Comparison of ENCODE assay signal across 8 mouse cellular contexts in the genomic region with DNA sequence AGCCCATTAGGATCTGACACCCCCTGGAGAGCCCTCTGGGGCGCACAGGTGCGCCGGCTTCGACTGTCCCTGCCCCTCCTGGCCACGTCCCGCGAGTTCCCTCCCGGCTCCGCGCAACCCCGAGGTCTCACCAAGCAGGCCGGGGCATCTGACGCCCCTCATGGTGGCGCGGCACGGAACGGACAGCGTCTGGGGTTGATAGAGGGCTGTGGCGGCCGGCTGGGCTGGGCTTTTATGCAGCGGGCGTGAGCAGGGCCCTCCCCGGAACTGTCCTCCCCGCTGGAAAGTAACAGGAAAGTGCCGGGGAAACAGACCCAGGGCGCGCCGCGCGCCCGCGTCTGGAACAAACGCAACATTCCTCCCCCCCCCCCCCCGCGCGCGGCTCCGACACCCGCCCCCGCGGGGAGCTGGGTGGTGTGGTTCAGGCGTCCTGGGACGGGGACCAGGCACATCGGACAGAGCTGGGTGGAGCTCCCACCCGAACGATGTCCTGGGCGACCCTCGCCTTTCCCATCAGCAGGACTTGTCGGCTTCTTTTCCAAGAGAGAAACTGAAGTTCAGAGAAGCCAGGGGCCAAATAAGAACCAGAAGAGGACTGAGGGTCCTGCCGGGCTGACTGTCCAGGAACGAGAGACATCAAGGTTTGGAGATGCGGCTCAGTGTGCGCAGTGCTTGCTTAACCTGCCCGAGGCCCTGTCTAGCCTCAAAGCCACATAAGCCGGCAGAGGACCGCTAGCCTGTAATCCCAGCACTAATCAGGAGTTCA. TPM values are rescaled to one million over a fixed set of nuclear protein-coding genes. Genes with fewer than 3 reads are reported as not detected.
A peak's percentile ranks its signal among the peaks of the same experiment; 100 is the strongest.
DNase-seq lines count a peak whose midpoint lies in the region; ATAC-seq lines count a peak whose summit lies in the region.

A gene (minus strand): TSS at position 351 of the 766 bp plus-strand sequence.

- H3K4me1 ChIP-seq in forebrain, embryonic 15.5 days: peaks cover 11% of the 10 kb centered on the region
- H3K4me1 ChIP-seq in hindbrain, embryonic 10.5 days (replicated peaks): peaks cover 26% of the 10 kb centered on the region
- H3K4me1 ChIP-seq in limb, embryonic 13.5 days: peaks cover 44% of the 10 kb centered on the region
- peaks cover 17% of the 10 kb centered on the region for H3K4me1 ChIP-seq in midbrain, embryonic 13.5 days (replicated peaks)
- peaks cover 38% of the 10 kb centered on the region for H3K4me1 ChIP-seq in stomach, embryonic 14.5 days (ENCODE audit: control insufficient read depth, insufficient read depth, low read length)

- 0 out of 2 replicates have a peak, but pooled peaks have one; percentile 35 for ATAC-seq in forebrain, embryonic 15.5 days (replicated peaks)
- ATAC-seq in limb, embryonic 13.5 days (ENCODE audit: low FRiP score, low read depth): peak; percentile 64; the same call in 1 of the 2 replicates
- peak; percentile 41; the same call in 1 of the 2 replicates for ATAC-seq in midbrain, embryonic 13.5 days
- peak; percentile 43; the same call in 1 of the 2 replicates for ATAC-seq in stomach, embryonic 14.5 days (ENCODE audit: insufficient number of reproducible peaks, insufficient read depth, low FRiP score, low read depth)

- peaks cover 31% of the 10 kb centered on the region for H3K27me3 ChIP-seq in forebrain, embryonic 15.5 days
- H3K27me3 ChIP-seq in hindbrain, embryonic 10.5 days (ENCODE audit: insufficient read depth, poor library complexity, severe bottlenecking): peaks cover 56% of the 10 kb centered on the region
- H3K27me3 ChIP-seq in limb, embryonic 13.5 days: peaks cover 10% of the 10 kb centered on the region
- H3K27me3 ChIP-seq in midbrain, embryonic 13.5 days: peaks cover 43% of the 10 kb centered on the region
- no peaks in the 10 kb centered on the region for H3K27me3 ChIP-seq in stomach, embryonic 14.5 days (ENCODE audit: control insufficient read depth, insufficient read depth, low read length)

- H3K4me3 ChIP-seq in forebrain, embryonic 15.5 days: peak within 1 kb of the TSS; percentile 44
- peak within 1 kb of the TSS; percentile 62 for H3K4me3 ChIP-seq in hindbrain, embryonic 10.5 days
- H3K4me3 ChIP-seq in limb, embryonic 13.5 days: peak within 1 kb of the TSS; percentile 59
- peak within 1 kb of the TSS; percentile 45 for H3K4me3 ChIP-seq in midbrain, embryonic 13.5 days (replicated peaks)
- H3K4me3 ChIP-seq in stomach, embryonic 14.5 days (ENCODE audit: low read depth, low read length): peak within 1 kb of the TSS; percentile 61

- peak; percentile 44 to 49 for DNase-seq in CD8-positive naive resting alpha-beta T cell, adult 2 months (ENCODE audit: low read depth in 2 of 2, low spot score in 2 of 2)
- peak; percentile 85 for DNase-seq in adrenal gland, adult 2 months
- peak; percentile 57 for DNase-seq in hindbrain, embryonic 10.5 days (ENCODE audit: low spot score)
- no peak for DNase-seq in frontal cortex, postnatal 36 days (ENCODE audit: low spot score in 2 of 2)

- peak within 1 kb of the TSS; percentile 44 for H3K9ac ChIP-seq in forebrain, embryonic 15.5 days (replicated peaks)
- peak within 1 kb of the TSS; percentile 81 for H3K9ac ChIP-seq in limb, embryonic 13.5 days
- peak within 1 kb of the TSS; percentile 64 for H3K9ac ChIP-seq in midbrain, embryonic 13.5 days (replicated peaks)
- peak within 1 kb of the TSS; percentile 50 for H3K9ac ChIP-seq in stomach, embryonic 14.5 days (replicated peaks; ENCODE audit: low read depth, low read length)

- no peaks in the 10 kb centered on the region for H3K36me3 ChIP-seq in forebrain, embryonic 15.5 days
- no peaks in the 10 kb centered on the region for H3K36me3 ChIP-seq in hindbrain, embryonic 10.5 days
- H3K36me3 ChIP-seq in limb, embryonic 13.5 days: 0 out of 2 replicates have a peak, but pooled peaks cover 3% of the 10 kb centered on the region
- no peaks in the 10 kb centered on the region for H3K36me3 ChIP-seq in midbrain, embryonic 13.5 days
- no peaks in the 10 kb centered on the region for H3K36me3 ChIP-seq in stomach, embryonic 14.5 days (ENCODE audit: control insufficient read depth, insufficient read depth, low read length)

- peak within 1 kb of the TSS; percentile 85 for H3K4me2 ChIP-seq in forebrain, embryonic 15.5 days (replicated peaks)
- peak within 1 kb of the TSS; percentile 91 for H3K4me2 ChIP-seq in limb, embryonic 13.5 days (replicated peaks)
- H3K4me2 ChIP-seq in midbrain, embryonic 13.5 days (replicated peaks): peak within 1 kb of the TSS; percentile 83
- peak within 1 kb of the TSS; percentile 87 for H3K4me2 ChIP-seq in stomach, embryonic 14.5 days (replicated peaks; ENCODE audit: low read depth, low read length)

- no peaks in the 10 kb centered on the region for H3K9me3 ChIP-seq in forebrain, embryonic 15.5 days
- peaks cover 7% of the 10 kb centered on the region; the same call in 1 of the 2 replicates for H3K9me3 ChIP-seq in hindbrain, embryonic 10.5 days
- no peaks in the 10 kb centered on the region for H3K9me3 ChIP-seq in limb, embryonic 13.5 days
- no peaks in the 10 kb centered on the region for H3K9me3 ChIP-seq in midbrain, embryonic 13.5 days
- H3K9me3 ChIP-seq in stomach, embryonic 14.5 days (ENCODE audit: control insufficient read depth, low read depth, low read length): no peaks in the 10 kb centered on the region

- 2% methylated on average over 49 of the region's 56 CpGs for WGBS in forebrain, embryonic 15.5 days
- WGBS in hindbrain, embryonic 10.5 days: 1% methylated on average over 53 of the region's 56 CpGs
- 1% methylated on average over 45 of the region's 56 CpGs for WGBS in limb, embryonic 13.5 days
- WGBS in midbrain, embryonic 13.5 days: under 1% methylated on average over 46 of the region's 56 CpGs
- 2% methylated on average over 47 of the region's 56 CpGs for WGBS in stomach, embryonic 14.5 days

- peak within 1 kb of the TSS; percentile 19; the same call in 1 of the 2 replicates for H3K27ac ChIP-seq in forebrain, embryonic 15.5 days (replicated peaks)
- H3K27ac ChIP-seq in hindbrain, embryonic 10.5 days: peak within 1 kb of the TSS; percentile 86
- H3K27ac ChIP-seq in limb, embryonic 13.5 days: peak within 1 kb of the TSS; percentile 59; the same call in 1 of the 2 replicates
- no peak within 1 kb of the TSS for H3K27ac ChIP-seq in midbrain, embryonic 13.5 days
- peak within 1 kb of the TSS; percentile 75; the same call in 1 of the 2 replicates for H3K27ac ChIP-seq in stomach, embryonic 14.5 days (ENCODE audit: low read length)

RNA-seq across cellular contexts. Expression of the gene that starts here (rescaled TPM):
- 10 to 100 TPM; 31.5 to 40.7 TPM for total RNA-seq in adrenal gland, adult 2 months (2021)
- 34.5 and 35.2 TPM in 2 replicates for polyA plus RNA-seq in adrenal gland, adult 2 months (2012; rRNA removed)
- 8.7 and 8.8 TPM in 2 replicates for polyA plus RNA-seq in forebrain, embryonic 15.5 days (2015; fragmentation: Nextera tagmentation; extraction: Ambion mirVana)
- 6.9 and 9.3 TPM in 2 replicates for polyA plus RNA-seq in hindbrain, embryonic 10.5 days (2016; fragmentation: Nextera tagmentation; extraction: Ambion mirVana)
- 35.8 and 39.8 TPM in 2 replicates for polyA plus RNA-seq in limb, embryonic 13.5 days (2015; fragmentation: Nextera tagmentation; extraction: Ambion mirVana)
- 8.6 and 8.7 TPM in 2 replicates for polyA plus RNA-seq in midbrain, embryonic 13.5 days (2015; fragmentation: Nextera tagmentation; extraction: Ambion mirVana)
- polyA plus RNA-seq in stomach, embryonic 14.5 days (2014; fragmentation: Nextera tagmentation; extraction: Ambion mirVana): 39.2 and 40.7 TPM in 2 replicates

Comparison
In these comparisons a context has a peak if more than half of its experiments do, and no peak if none do; other contexts are left out.
1. DNase-seq: peak in CD8-positive naive resting alpha-beta T cell, adult 2 months (2 of 2), adrenal gland, adult 2 months (single experiment) and hindbrain, embryonic 10.5 days (single experiment); none in frontal cortex, postnatal 36 days (0 of 2).
2. Peak in every context shown above with its lines, with median percentiles within 50 percentile points of each other: ATAC-seq, H3K4me2 ChIP-seq, H3K4me3 ChIP-seq and H3K9ac ChIP-seq.